Mouse (Mus musculus): ENCODE measurements at regions not wholly inside any gene's neighbourhood (a gene's known extent, or its start where the extent isn't known, plus 50 kb on each side); places are given as distances from the start of the nearest gene placed in this dataset.

DNA sequence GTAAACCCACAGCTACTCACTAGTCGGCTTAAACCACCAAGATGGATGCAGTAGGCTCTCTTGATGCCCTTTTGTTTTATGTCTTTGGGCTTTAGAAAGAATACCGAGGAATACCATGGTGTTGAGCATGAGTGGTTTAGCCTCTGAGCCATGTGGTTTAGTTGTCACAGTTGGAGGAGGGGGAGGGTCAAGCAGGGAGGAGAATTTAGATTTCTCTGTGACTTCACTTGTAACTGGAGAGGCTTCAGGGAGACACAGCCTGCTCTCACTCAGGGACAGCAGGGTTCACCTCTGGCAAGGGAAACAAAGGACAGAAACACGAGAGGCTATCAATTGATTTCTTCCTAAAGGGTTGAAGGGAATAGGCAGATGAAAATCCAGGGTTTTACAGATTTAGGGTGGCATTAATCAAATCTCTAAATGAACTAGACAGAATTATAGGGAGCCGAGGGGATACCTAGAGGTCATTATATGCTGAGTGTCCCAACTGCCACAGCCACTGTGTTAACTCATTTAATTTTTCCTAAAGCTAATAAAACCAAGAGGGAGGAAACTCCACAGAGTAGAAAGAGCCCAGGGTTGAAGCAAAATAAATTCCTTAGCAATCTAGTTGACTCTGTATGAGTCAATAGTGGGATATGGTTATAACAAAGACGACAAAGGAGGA, 2113.7 kb upstream of the 5930422O12Rik start:
- intact Hi-C loops (cut with DNase I) = no loop called here

GRCm38 (mm10) chr8:31315359-31315705, 2113.2 kb upstream of the 5930422O12Rik start:
- intact Hi-C loops (cut with DNase I) = no loop called here
- DNase-seq (ENCODE audit: low spot score in 2 of 2) = no peak

More for the DNA sequence above, 2113.7 kb upstream of the 5930422O12Rik start:
- DNase-seq (ENCODE audit: low spot score in 2 of 2) = no peak

GRCm38 (mm10) chr8:31333545-31334297, 2094.8 kb upstream of the 5930422O12Rik start:
- no peak for DNase-seq (ENCODE audit: low spot score in 2 of 2)
- intact Hi-C loops (cut with DNase I) = no loop called here

GRCm38 (mm10) chr8:31348504-31348903, 2080.0 kb upstream of the 5930422O12Rik start:
- DNase-seq (ENCODE audit: low spot score in 2 of 2) = no peak
- intact Hi-C loops (cut with DNase I) = no loop called here

DNA sequence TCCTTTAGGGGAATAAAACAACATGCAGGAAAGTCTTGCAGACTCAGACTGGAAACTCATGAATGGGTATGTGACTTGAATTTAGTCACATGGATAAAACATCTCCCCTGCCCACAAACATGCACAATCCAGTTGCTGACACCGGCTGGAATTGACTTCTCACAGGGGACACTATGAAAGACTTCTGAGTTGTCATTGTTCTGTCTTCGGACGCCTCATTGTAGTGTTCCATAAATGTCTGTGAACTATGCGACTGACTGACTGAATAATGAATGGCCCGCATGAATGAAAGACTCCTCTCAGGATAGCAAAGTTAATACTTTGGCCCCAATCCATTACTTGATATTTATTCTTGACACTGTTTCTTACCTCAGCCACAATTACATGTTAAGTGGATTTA, 2058.9 kb upstream of the 5930422O12Rik start:
- intact Hi-C loops (cut with DNase I) = no loop called here
- DNase-seq (ENCODE audit: low spot score in 2 of 2) = no peak

- intact Hi-C loops (cut with DNase I) = no loop called here
- no peak for DNase-seq (ENCODE audit: low spot score in 2 of 2)
These were observed 2058.1 kb upstream of the 5930422O12Rik start for GRCm38 (mm10) chr8:31370137-31371010.

DNA sequence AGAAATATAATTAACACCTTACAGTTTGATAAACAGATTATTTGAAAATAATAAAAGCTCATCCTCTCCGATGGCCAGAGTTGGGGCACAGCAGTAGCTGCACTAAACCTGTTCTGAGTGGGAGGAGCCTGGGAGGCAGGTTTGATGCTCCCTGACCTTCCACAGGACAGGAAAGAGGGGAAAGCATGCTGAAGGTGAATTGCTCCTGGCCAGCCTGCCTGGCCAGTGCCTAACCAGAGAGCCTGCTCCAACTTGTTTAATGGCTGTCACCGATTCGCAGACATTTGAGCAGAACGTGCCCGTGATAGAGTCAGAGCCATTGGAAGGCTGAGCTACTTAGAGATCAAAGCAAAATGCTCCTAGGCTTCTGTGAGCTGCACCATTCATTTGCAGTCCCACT, 2056.9 kb upstream of the 5930422O12Rik start:
- intact Hi-C loops (cut with DNase I) = no loop called here
- DNase-seq (ENCODE audit: low spot score in 2 of 2) = no peak

DNA sequence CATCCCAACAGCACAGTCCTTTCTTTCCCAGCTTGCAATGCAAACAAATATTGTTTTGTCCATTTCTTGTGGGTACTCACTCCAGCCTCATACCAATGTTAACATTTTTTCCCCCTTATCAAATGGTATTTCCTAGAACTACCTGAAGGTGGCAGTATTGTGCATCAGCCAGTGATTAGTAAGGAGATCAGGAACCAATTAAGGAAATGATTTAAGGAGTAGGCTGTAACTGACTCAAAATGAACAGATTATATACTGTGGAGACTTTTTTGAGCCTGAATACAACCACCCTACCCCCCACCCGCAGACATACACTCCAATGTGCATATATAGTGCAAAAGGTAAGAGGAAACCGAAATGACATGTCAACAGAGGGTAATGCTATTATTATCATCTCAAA, 2056.1 kb upstream of the 5930422O12Rik start:
- DNase-seq (ENCODE audit: low spot score in 2 of 2) = no peak
- intact Hi-C loops (cut with DNase I) = no loop called here

DNA sequence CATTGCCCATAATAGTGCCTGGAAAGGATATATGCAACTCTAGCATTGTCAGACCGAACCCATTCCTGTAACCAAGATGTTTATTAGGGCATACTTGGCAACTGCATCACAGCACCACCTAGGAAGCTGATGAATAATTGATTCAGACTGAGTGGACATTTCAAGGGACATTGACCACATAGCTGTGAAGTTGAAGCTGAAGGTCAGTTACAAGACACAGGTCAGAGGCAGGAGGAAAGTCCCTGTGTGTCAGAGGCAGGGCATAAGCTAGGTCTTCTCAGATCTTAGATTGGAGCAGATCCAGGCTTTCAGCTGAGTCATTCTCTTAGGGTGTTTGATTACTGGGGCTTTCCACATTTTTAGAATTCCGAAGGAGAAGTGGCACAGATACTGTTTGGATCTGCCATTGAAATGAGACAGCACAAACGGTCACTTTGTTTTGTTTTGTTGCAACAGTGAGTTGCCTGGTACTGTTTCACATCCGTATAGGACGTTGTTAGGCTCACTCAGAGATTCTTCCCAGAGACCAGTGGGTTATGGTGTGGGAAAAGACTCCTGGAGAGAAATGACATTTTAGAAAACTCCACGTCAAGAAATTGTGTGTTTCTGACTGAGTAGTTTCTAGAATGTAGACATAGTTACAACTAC, 2055.2 kb upstream of the 5930422O12Rik start:
- DNase-seq (ENCODE audit: low spot score in 2 of 2) = no peak
- intact Hi-C loops (cut with DNase I) = no loop called here

DNA sequence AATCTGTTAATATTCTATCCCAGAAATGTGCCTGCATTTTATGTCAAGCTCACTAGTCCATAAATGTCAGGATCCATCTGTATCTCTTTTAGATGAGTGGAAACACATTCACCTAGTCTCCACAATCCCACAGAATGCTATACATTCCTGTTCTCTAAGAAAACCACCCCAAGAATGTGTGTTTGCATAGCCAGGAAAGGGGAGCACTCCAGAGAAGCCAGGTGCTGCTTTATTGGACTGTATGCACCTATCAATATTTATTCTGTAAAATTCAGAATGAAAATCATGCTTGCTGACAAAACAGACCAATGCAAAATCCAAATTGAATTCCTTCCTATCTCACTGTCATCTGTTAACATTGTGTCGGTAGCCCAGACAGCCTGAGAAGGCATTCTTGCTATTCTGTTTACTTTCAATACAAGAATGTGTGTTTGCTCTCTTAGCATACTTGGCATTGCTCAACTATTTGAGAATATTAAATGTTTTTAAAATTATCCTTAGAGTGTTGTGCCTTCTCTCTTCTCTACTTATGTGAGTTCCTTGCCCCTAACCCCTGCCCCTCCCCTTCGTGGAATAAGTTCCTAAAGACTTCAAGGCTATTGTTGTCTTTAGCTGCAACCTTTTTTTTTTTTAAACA, 2050.7 kb upstream of the 5930422O12Rik start:
- intact Hi-C loops (cut with DNase I) = no loop called here
- DNase-seq (ENCODE audit: low spot score in 2 of 2) = no peak

DNA sequence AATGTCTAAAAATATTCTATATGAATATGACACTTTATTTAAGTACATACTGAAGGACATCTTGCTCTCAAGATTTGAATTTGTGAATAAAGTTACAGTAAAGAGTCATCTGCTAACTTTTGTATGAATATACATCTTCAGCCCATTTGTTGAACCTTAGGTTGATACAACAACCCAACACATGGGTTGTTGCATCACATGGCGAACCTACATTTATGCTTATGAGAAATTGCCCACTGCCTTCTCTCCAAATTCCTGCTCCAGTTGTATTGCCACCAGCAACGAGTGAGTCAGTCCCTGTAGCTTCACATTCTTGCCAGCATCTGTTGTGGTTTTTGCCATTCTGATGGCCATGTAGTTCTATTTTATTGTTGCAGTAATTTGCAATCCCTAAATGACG, 2023.7 kb upstream of the 5930422O12Rik start:
- intact Hi-C loops (cut with DNase I) = no loop called here
- no peak for DNase-seq (ENCODE audit: low spot score in 2 of 2)

DNA sequence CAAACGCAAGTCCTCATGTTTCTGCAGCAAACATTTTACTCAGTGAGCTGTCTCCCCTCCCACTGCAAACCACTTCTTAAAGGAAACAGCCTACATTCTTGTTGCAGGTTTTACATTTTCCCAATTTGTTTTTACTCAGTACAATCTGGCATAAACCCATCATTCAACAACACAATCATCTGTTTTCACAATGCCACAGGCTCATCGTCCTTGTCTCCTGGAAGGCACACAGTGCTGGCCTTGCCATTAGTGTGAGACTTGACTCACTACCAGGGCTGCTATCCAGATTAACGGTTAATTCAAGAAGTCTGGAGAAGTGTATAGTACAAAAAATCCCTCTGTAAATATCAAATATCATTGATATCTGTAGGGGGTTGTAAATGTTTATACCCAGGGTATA, 2006.3 kb upstream of the 5930422O12Rik start:
- no peak for DNase-seq (ENCODE audit: low spot score in 2 of 2)
- intact Hi-C loops (cut with DNase I) = no loop called here

GRCm38 (mm10) chr8:31427706-31428105, 2000.8 kb upstream of the 5930422O12Rik start:
- DNase-seq (ENCODE audit: low spot score in 2 of 2) = peak; percentile 4 to 8
- intact Hi-C loops (cut with DNase I) = no loop called here

DNA sequence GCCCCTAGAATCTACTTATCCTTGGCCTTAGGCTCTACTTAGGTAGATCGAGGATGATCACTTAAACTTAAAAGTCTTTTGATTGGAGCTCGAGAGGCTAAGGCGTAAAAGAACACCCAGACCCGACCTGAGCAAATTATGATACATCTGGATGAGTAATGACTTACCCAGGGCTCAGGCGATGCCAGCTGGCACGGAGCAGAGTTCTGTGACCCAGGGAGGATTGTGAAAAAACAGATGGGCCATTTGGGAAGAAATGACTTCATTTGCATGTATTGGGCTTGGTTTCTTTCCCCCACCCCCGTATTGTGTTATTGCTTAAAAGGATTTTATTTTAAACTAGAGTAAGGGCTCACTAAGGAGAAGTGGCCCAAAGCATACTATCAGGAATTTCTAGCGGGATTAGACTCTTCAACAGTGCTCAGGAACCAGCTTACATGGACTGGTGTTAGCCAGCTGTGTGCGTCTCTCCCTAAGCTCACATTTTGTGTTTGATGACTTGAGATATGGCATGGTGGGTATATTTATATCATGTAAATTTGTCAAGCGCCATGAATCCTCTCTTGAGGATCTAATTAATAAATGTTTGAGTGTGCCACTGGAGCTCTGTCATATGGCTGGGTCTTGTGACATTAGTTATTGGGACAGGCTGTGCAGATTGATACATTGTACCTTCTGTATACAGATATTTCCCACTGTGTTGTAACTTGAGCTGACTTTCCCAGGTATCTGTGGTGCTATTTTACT, 1991.9 kb upstream of the 5930422O12Rik start:
- no peak for DNase-seq (ENCODE audit: low spot score in 2 of 2)
- intact Hi-C loops (cut with DNase I) = no loop called here

GRCm38 (mm10) chr8:31444834-31445233, 1983.7 kb upstream of the 5930422O12Rik start:
- no peak for DNase-seq (ENCODE audit: low spot score in 2 of 2)
- intact Hi-C loops (cut with DNase I) = no loop called here

DNA sequence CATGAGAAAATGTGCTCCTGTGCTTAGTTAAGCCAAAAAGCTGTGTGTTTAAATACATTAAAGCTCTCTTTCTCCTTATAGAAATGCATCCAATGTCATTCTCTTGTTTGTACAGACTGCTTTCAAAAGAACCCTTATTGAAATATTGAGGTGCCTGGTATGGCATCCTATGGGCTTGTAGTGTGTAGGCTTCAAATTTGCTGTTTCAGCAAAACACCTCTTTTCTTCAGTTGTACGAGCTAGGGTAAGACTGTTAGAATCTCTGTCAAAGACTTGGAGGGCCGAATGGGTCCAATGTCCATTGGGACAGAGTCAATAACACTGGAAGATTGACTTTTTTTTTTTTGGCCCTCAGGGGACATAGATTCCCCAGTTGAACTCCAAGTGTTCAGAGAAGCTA, 1980.5 kb upstream of the 5930422O12Rik start:
- intact Hi-C loops (cut with DNase I) = no loop called here
- DNase-seq (ENCODE audit: low spot score in 2 of 2) = no peak

DNA sequence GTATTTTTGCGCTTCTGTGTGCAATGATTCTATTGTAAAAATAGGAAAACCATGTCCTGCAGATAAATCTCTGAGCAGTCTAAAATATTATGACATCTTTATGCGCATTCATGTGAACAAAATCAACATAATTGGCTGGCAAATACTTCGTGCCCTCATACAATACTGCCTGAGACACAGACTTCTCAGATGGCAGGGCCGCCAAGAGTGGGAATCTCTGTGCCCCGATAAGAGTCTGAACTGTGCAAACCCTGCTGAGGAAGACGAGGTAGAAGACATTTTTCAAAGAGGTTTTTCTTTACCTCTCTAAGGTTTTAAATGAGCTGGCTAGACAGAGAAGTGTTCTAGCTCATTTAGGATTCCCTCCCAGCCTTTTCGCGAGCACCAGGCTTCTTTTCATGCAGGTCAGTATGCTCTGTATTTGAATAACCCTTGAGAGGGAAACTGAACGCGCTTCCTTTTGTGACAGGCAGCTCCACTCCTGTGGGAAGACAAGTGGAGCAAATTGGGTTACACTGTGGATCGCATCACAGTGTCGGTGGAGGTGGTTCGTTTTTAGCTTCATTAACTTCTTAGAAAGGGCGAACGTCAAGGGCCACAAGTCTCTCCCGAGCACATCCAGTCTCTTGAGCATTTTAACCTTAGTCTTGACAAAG, 1973.6 kb upstream of the 5930422O12Rik start:
- intact Hi-C loops (cut with DNase I) = no loop called here
- DNase-seq (ENCODE audit: low spot score in 2 of 2) = no peak

- intact Hi-C loops (cut with DNase I) = no loop called here
- DNase-seq (ENCODE audit: low spot score in 2 of 2) = peak; percentile 4
These were observed 1968.2 kb upstream of the 5930422O12Rik start for GRCm38 (mm10) chr8:31460349-31460748.
